Mouse (Mus musculus): ENCODE measurements around the gene Cdh15.

The Cdh15 gene

DNA sequence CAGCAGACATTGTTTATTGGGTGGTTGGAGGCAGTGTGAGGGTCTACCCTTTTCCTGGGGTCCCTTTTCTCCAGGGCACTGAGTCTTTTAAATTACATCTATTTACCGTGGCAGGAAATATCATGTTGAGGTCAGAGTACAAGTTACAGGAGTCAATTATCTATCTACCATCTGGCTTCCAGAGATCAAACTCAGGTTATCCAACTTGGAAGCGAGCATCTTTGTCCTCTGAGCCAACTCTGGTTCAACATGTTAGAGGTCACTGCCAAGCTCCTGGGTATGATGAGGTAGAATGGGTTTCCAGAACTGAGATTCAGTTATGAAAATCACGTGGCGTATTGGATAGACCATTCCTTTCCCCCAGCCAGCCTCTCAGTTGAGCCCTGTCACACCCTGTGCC is 7.4 kb downstream of the Cdh15 start:
- peak; percentile 89 for TF ChIP-seq GATA4 (IDR thresholded peaks at IDR 0.05; ENCODE audit: insufficient replicate concordance, low read length)

DNA sequence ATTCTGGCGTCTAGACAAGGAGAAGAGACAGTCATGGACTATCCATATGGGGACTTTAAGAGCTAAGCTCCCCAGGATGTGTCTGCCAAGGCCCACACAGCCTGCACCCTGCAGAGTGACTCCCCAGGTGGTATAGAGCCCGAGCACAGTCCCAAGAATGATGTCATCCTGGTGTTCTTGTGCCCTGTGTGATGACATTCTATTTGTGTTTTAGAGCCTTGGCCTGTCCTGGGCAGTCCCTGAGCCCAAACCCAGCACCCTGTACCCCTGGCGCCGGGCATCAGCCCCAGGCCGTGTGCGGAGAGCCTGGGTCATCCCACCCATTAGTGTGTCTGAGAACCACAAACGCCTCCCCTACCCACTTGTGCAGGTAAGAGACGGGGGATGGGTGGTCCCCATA is 8.5 kb downstream of the Cdh15 start:
- TF ChIP-seq GATA4 (IDR thresholded peaks at IDR 0.05; ENCODE audit: insufficient replicate concordance, low read length) = no peak

DNA sequence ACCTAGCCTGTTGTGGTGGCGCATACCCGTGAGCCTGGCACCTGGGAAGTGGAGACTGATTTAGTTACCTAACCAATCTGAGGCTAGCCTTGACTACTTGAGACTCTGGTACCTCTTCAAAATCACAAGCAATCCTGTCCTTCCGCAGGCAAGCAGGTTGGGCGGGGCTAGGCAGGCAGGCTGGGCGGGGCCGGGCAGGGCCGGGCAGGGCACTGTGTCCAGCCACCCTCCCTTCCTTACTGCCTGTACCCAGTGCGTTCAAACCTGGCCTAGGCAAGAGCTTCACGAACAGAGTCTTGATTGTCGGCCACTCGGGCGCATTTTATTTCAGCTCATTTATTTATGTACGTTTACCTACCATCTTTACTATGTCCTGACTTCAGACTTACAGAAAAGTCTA is 12.1 kb downstream of the Cdh15 start:
- no peak for TF ChIP-seq GATA4 (IDR thresholded peaks at IDR 0.05; ENCODE audit: insufficient replicate concordance, low read length)

DNA sequence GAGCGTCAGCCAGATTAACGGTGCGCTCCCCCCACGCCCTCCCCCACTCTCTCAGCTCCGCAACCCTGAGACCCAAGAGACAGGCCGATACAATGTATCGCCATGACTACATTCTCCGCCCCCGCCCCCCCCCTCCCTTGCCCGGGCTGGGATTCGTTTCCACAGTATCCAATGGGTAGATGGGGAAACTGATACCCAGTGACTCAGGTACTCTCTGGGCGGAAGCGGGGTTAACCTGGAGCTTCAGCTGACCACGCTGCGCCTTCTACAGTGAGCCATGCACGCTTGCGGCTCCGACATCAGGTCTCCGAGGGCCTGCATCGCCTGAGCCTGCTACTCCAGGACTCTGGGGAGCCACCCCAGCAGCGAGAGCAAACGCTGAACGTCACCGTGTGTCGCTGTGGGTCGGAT is 17.0 kb downstream of the Cdh15 start:
- TF ChIP-seq GATA4 (IDR thresholded peaks at IDR 0.05; ENCODE audit: insufficient replicate concordance, low read length) = no peak

DNA sequence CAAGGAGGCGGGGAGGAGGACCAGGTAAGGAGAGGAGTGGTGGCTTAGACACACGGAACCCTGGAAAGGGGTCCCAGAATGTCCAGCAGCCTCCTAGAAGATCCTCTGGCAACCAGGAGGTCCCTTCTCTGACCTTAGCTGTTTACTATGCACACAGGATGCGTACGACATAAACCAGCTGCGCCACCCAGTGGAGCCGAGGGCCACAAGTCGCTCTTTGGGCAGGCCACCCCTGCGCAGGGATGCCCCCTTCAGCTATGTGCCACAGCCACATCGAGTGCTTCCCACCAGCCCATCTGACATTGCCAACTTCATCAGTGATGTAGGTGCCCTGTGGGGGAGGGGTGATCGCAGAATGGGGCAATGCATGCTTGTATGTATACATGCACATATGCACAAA is 17.7 kb downstream of the Cdh15 start:
- TF ChIP-seq GATA4 (IDR thresholded peaks at IDR 0.05; ENCODE audit: insufficient replicate concordance, low read length) = no peak

DNA sequence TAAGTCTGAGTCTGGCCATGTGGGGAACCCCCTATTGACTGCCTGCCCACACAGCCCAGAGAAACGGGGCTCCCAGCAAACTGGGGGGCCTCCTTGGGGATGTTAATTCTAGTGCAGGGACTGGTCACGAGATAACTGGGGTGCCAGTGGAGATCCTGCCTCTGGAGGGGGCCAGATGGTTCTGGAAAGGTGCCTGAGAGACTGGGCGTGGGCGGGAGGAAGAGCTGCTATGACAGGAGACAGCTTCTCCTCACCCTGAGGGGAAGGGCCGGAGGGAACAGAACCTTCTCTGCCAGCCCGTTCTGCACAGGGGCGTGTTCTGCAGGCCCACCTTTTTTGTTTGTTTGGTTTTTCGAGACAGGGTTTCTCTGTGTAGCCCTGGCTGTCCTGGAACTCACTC is 18.5 kb downstream of the Cdh15 start:
- TF ChIP-seq GATA4 (IDR thresholded peaks at IDR 0.05; ENCODE audit: insufficient replicate concordance, low read length) = no peak

DNA sequence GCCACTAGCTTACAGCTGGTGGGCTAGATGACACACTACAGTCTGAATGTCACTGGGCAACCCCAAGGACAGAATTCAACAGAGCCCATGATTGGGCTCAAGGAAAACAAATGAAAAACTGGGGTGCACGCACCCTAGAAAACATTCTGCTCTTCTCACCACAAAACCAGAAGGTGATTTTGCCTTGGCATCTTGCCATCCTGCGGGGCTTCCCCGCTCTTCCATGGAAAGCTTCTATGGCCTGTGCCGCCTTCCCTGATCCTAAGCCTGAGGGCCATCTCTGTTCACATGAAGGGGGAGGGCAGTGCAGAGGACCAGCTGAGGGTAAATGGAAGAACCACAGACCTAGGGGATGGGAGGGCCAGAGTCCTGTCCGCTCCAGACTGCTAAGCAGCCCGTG is 20.2 kb downstream of the Cdh15 start:
- no peak for TF ChIP-seq GATA4 (IDR thresholded peaks at IDR 0.05; ENCODE audit: insufficient replicate concordance, low read length)

DNA sequence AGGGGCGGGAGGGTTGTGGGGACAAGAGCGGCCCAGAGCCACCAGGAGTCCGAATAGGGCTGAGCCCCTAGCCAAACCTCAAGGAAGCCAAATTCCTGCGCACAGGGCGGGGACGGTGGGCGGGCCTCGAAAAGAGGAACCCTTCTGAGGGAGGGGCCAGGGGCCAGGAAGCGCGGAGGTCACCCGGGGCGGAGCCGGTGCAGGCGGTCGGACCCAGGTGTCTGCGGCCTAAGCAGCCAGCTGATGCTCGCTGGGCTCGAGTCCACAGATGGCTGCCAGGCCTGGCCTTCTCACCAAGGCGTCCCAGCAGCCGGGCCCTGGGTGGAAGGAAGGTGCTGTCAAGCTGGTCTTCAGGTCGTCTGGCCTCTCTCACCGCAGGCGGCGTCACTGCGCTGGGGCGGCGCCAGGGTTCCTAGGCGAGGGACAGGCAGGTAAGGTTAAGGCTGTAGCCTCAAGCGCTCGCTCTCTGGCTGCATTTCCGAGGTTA is 22.7 kb downstream of the Cdh15 start:
- no peak for TF ChIP-seq GATA4 (IDR thresholded peaks at IDR 0.05; ENCODE audit: insufficient replicate concordance, low read length)

DNA sequence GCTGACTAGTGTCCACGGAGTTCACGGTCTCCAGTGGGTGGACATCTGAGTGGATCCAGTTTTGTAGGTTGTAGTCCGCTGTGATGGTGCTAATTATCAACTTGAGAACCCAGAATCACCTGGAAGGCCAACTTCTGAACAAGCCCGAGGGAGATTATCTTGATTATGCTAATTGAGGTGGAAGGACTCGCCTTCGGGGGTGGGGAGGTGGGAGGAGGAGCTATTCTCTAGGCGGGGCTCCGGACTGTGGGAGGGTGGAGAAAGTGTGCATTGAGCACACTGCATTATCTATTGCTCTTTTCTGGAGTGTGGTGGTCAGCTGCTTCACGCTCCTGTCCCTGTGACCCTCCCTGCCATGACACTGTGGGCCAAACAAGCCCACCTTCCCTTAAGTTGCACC is 23.9 kb downstream of the Cdh15 start:
- TF ChIP-seq GATA4 (IDR thresholded peaks at IDR 0.05; ENCODE audit: insufficient replicate concordance, low read length) = no peak

DNA sequence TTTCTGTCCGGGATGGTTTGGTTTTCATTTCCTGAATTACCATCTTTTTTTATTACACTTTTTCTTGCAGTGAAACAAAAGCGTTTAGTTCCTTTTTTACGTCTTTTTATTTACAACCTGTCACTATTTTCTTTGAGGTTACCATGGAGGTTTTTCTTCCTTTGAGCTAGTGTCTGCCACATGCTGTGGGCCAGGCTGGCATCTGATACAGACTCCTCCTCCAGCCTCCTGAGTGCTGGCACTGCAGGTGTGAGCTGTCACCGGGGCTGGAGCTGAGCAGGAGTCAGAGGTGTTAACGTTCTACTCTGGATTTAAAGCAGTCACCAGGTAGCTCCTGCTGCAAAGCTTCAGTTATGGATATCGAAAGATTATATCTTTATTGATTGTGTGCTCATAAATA is 25.4 kb downstream of the Cdh15 start:
- no peak for TF ChIP-seq GATA4 (IDR thresholded peaks at IDR 0.05; ENCODE audit: insufficient replicate concordance, low read length)

DNA sequence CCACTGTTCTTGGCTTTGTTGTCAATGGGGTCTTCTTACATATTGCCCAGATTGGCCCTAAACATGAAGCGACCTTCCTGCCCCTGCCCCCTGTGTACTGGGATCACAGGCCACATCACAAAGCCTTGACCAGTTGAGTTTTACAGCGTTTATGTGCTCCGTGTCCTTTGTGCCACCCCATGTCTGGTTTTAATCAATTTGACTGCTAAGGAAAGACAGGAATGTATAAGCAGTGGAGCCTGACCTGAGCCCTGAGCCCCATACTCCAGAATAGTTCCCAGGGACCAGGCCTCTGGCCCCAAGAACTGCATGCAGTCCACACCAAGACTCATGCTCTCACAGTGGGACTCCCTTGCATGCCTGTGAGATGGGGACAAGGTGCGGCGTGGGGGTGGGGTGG is 27.4 kb downstream of the Cdh15 start:
- TF ChIP-seq GATA4 (IDR thresholded peaks at IDR 0.05; ENCODE audit: insufficient replicate concordance, low read length) = no peak

DNA sequence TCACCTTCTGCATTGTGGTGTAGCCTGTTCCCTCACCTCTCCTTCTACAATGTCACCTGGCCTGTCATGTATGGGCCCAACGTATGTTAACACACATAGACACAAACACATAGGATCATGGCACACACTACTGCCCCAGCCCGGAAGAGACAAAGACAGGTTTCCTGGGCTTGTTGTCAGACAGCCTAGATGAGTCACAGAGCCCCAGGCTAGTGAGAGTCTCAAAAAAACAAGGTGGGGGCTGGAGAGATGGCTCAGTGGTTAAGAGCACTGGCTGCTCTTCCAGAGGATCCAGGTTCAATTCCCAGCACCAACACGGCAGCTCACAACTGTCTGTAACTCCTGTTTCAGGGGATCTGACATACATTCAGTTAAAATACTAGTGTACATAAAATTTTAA is 30.5 kb downstream of the Cdh15 start:
- no peak for TF ChIP-seq GATA4 (IDR thresholded peaks at IDR 0.05; ENCODE audit: insufficient replicate concordance, low read length)

DNA sequence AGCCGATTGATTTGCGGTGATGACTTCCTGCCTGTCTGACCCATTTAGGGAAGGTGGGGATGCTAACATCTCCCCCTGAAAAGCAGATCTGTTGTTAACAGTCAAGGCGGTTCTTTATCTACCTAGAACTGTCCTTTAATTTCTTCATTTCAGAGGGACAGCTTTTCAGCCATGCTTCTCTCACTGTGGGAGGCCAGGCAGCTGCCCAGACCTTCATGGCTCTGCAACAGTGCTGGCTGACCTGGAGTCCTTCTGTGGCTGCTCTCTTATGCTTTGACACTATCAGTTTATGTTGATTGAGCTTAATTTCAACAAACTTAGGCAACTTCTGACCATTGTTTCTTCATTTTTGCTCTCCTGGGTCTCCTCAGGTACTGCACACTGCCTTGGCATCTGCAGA is 32.5 kb downstream of the Cdh15 start:
- TF ChIP-seq GATA4 (IDR thresholded peaks at IDR 0.05; ENCODE audit: insufficient replicate concordance, low read length) = no peak

DNA sequence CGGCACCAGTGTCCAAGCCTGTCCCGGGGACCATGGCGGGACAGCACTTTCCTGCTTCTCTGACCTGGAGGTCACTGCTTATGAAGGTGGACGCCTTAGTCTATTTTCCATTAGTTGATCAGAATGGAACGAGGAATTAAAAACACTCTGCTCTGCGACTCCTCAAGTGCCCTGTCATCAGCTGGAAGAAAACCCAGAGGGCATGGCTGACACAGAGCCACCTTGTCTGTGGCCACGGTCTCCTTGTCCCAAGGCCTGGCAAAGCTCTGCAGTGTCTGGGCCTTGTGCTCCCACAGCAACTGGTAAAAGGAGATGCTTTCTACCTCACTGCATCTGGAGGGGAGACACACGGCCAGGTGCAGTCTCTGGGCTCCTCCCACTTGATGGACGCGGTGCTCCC is 35.9 kb downstream of the Cdh15 start:
- no peak for TF ChIP-seq GATA4 (IDR thresholded peaks at IDR 0.05; ENCODE audit: insufficient replicate concordance, low read length)

DNA sequence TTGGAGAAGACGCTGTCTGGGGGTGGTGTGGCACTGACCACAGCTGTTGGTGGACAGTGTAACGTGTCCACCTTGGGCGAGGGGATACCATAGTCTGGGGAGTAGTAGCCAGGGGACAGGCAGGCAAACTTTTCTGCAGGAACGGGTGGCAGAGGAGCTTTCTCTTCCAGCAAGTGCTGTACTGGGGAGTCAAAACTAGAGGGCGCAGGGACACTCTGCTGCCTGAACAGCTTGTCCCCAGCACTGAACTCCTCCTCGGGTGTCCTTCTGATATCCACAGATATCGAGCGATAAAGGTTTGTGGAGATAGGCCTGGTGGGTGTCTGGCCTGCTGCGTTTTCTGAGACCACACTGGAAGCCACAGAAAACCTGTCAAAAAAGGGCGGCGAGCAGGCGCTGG is 43.7 kb downstream of the Cdh15 start:
- no peak for TF ChIP-seq GATA4 (IDR thresholded peaks at IDR 0.05; ENCODE audit: insufficient replicate concordance, low read length)

DNA sequence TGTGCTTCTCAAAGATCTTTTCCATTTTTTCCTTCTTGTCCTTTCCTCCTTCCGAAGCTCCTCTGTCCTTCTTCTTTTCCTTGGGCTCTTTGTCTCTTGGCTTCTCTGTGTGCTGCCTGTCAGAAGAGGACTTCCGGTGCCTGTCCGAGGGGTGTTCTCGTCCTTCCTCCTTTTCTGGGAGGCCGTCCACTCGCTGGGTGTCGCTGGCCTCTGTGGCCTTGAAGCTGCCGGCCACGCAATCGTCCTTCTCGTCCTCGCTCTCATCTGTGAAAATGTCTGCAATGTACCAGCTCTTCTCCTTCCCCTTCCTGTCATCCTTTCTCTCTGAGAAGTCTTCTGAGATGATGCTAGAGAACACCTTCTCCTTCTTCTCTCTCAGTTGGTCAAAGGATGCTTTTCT is 45.7 kb downstream of the Cdh15 start:
- TF ChIP-seq GATA4 (IDR thresholded peaks at IDR 0.05; ENCODE audit: insufficient replicate concordance, low read length) = no peak

DNA sequence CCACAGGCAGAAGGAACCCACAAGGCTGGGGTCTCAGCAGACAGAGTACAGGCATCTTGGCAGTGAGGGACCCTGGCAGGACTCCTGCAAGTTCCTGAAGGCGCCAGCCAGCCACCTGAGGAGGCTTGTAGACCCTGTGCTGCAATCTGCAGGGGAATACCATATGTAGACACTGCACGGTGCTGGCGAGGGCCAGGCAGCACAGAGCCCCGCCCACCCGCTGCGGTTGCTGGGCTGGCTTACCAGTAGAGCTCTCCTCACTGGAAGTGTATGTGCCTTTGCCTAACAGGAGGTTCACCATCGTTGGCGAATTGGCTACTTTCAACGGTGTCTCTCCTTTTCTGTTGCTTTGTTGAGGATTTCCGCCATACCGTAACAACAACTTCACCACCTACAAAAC is 48.6 kb downstream of the Cdh15 start:
- TF ChIP-seq GATA4 (IDR thresholded peaks at IDR 0.05; ENCODE audit: insufficient replicate concordance, low read length) = no peak

DNA sequence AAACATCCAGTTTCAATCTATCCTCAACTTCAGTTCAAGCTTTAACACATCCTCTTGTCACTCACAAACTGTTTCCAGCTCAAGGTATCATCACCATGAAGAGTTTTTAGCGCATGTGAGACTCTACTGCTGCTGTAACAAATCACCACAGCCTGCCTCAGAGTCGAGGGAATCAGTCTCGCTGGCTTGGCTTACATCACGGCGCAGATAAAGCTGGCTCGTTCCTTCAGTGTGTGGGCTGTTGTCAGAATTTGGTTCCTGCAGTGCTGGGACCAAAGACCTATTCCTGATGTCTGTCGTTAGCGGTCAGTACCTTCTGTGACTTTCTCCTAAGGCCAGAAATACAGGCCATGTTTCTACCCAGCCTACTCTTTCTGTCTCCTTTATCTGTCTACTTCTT is 49.4 kb downstream of the Cdh15 start:
- TF ChIP-seq GATA4 (IDR thresholded peaks at IDR 0.05; ENCODE audit: insufficient replicate concordance, low read length) = no peak
